Comparison of ENCODE assay signal across 26 mouse cellular contexts in the genomic region with DNA sequence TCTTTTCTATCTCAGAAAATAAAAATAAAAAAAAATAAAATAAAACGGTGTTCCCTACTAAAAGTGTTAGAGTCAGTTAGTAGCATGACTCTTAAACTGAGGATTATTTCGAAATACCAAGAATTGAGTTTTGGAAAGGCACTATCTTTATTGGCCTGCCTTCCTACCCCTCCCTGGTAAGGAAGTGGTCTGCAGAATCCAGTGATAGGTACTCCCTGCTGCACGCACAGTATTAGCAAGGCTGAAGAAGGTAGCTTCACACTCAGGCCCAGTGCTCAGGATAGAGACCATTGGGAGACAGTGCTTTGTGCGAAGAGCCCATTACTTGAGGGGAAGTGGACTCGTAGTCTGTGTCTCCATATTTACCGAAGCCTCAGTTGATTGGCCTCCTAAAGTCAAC. TPM values are rescaled to one million over a fixed set of nuclear protein-coding genes. Genes with fewer than 3 reads are reported as not detected.
DNase-seq lines count a peak whose midpoint lies in the region; ATAC-seq and TF ChIP-seq lines count a peak whose summit lies in the region.
"Had no signal": no experiment of that assay in that cellular context is flagged by ENCODE, and none has a peak within 500 bp of the region (broad histone marks: within the 10 kb centered on the region; RNA-seq: fewer than 3 reads in every experiment).

No protein-coding gene starts in this region.

- DNase-seq in MEL (ENCODE audit: low read depth, low spot score): peak; percentile 61
- no peak for DNase-seq in urinary bladder, postnatal 25 days (ENCODE audit: low spot score)
- DNase-seq in retina, postnatal 1 day: no peak
- no peak for DNase-seq in hindbrain, embryonic 14.5 days (ENCODE audit: low spot score)
- no peak for DNase-seq in cerebellum, adult 11-12 months
- DNase-seq: adrenal gland, adult 8-10 months; adrenal gland, postnatal 14 days; adrenal gland, postnatal 36 days; B cell, adult 2 months; cerebellum, adult 18-20 months; cerebellum, adult 8-10 months; cerebellum, adult 9-11 months; cerebellum, postnatal 14 days; cerebellum, postnatal 36 days; forebrain, postnatal 0 days had no signal

- peak; percentile 74 to 76 for TF ChIP-seq EP300 in MEL (IDR thresholded peaks at IDR 0.05; ENCODE audit: low read depth in 1 of 2, low read length in 2 of 2)

- peaks cover 10 to 16% of the 10 kb centered on the region in 2 experiments for H3K36me3 ChIP-seq in MEL (ENCODE audit: control insufficient read depth in 1 of 2, insufficient read depth in 2 of 2, low read length in 2 of 2)
- peaks cover 17% of the 10 kb centered on the region; the same call in 1 of the 2 replicates for H3K36me3 ChIP-seq in hindbrain, embryonic 14.5 days (replicated peaks; ENCODE audit: control insufficient read depth, insufficient read depth)
- H3K36me3 ChIP-seq: embryonic facial prominence, embryonic 12.5 days; forebrain, embryonic 15.5 days had no signal

- TF ChIP-seq POLR2A in MEL (IDR thresholded peaks at IDR 0.05; ENCODE audit: control insufficient read depth in 1 of 2, insufficient read depth in 1 of 2, low read depth in 1 of 2, low read length in 2 of 2, poor library complexity in 1 of 2): no peak

- H3K9ac ChIP-seq in MEL (ENCODE audit: control insufficient read depth, low read depth, low read length, poor library complexity, severe bottlenecking): no peak overlapping the region
- no peak overlapping the region for H3K9ac ChIP-seq in hindbrain, embryonic 14.5 days
- H3K9ac ChIP-seq: embryonic facial prominence, embryonic 12.5 days; forebrain, embryonic 13.5 days; forebrain, embryonic 15.5 days; forebrain, postnatal 0 days had no signal

- no peak overlapping the region for H3K4me2 ChIP-seq in hindbrain, embryonic 14.5 days (replicated peaks)
- H3K4me2 ChIP-seq: embryonic facial prominence, embryonic 12.5 days; forebrain, embryonic 13.5 days; forebrain, embryonic 15.5 days had no signal

- no peaks in the 10 kb centered on the region for H3K27me3 ChIP-seq in MEL (ENCODE audit: control insufficient read depth in 1 of 2, insufficient read depth in 2 of 2, low read length in 2 of 2)
- peaks cover 4% of the 10 kb centered on the region; the same call in 1 of the 2 replicates for H3K27me3 ChIP-seq in hindbrain, embryonic 14.5 days (ENCODE audit: control insufficient read depth, insufficient read depth, low read length)
- H3K27me3 ChIP-seq: CH12.LX; forebrain, embryonic 15.5 days had no signal

- no peak for TF ChIP-seq CTCF in MEL (IDR thresholded peaks at IDR 0.05 in 2 of 3, conservative IDR thresholded peaks at IDR 0.05 in 1 of 3; ENCODE audit: control insufficient read depth in 1 of 3, insufficient read depth in 1 of 3, low read depth in 2 of 3, low read length in 3 of 3, poor library complexity in 1 of 3, severe bottlenecking in 1 of 3)

- peak; percentile 58; the same call in 1 of the 2 replicates for ATAC-seq in common myeloid progenitor, adult 5-6 weeks (replicated peaks; ENCODE audit: low read depth, poor library complexity, severe bottlenecking)
- 0 out of 2 replicates have a peak, but pooled peaks have one; percentile 38 for ATAC-seq in megakaryocyte progenitor cell, adult 5-6 weeks (replicated peaks; ENCODE audit: poor library complexity)
- no peak for ATAC-seq in hindbrain, embryonic 14.5 days (ENCODE audit: low FRiP score)
- ATAC-seq: activated CD4-positive, CD25-positive, alpha-beta regulatory T cell, adult 4 months; CD4-positive, CD25-positive, alpha-beta regulatory T cell, adult 4 months; forebrain, embryonic 13.5 days; forebrain, embryonic 15.5 days; forebrain, postnatal 0 days; Patski had no signal

- no peak overlapping the region for H3K4me3 ChIP-seq in MEL (ENCODE audit: control insufficient read depth in 1 of 2, insufficient read depth in 1 of 2, low read depth in 2 of 2, low read length in 2 of 2)
- H3K4me3 ChIP-seq in hindbrain, embryonic 14.5 days (replicated peaks; ENCODE audit: low read length): no peak overlapping the region
- H3K4me3 ChIP-seq: embryonic facial prominence, embryonic 10.5 days; embryonic facial prominence, embryonic 12.5 days; forebrain, embryonic 13.5 days; forebrain, embryonic 15.5 days had no signal

- H3K79me2 ChIP-seq in MEL (ENCODE audit: control insufficient read depth, insufficient read depth, low read length, poor library complexity): no peaks in the 10 kb centered on the region

- H3K9me3 ChIP-seq in MEL (replicated peaks; ENCODE audit: insufficient read depth, low read length): no peaks in the 10 kb centered on the region
- no peaks in the 10 kb centered on the region for H3K9me3 ChIP-seq in hindbrain, embryonic 14.5 days (ENCODE audit: control insufficient read depth, low read length)
- H3K9me3 ChIP-seq: embryonic facial prominence, embryonic 10.5 days; embryonic facial prominence, embryonic 12.5 days; forebrain, embryonic 13.5 days; forebrain, embryonic 15.5 days; G1E had no signal

- no peak for TF ChIP-seq RAD21 in MEL (IDR thresholded peaks at IDR 0.05; ENCODE audit: low read depth, low read length)

- WGBS in hindbrain, embryonic 14.5 days: 91% methylated on average over 6 of the region's 6 CpGs

- peaks cover 0 to 4% of the 10 kb centered on the region in 2 experiments; a peak in 3 of 4 replicates for H3K4me1 ChIP-seq in MEL (ENCODE audit: control insufficient read depth in 1 of 2, insufficient read depth in 2 of 2, low read length in 2 of 2)
- H3K4me1 ChIP-seq in hindbrain, embryonic 14.5 days (replicated peaks; ENCODE audit: control insufficient read depth, insufficient read depth, low read length): no peaks in the 10 kb centered on the region
- H3K4me1 ChIP-seq: embryonic facial prominence, embryonic 10.5 days; embryonic facial prominence, embryonic 12.5 days; forebrain, embryonic 13.5 days; forebrain, embryonic 15.5 days had no signal

- H3K27ac ChIP-seq in MEL (ENCODE audit: control insufficient read depth, low read depth, low read length): peak overlapping the region; percentile 50; the same call in 1 of the 2 replicates
- H3K27ac ChIP-seq in hindbrain, embryonic 14.5 days: no peak overlapping the region
- H3K27ac ChIP-seq: embryonic facial prominence, embryonic 10.5 days; embryonic facial prominence, embryonic 12.5 days; forebrain, embryonic 13.5 days; forebrain, embryonic 15.5 days had no signal

TF ChIP-seq in MEL, 35 proteins besides CTCF, POLR2A, EP300 and RAD21 (continues in another document):
- TF ChIP-seq ZNF384 (IDR thresholded peaks at IDR 0.05; ENCODE audit: low read depth, low read length) (no peak; the same call in 1 of the 2 replicates), E2F4 (IDR thresholded peaks at IDR 0.05; ENCODE audit: borderline replicate concordance, low read depth, low read length) (no peak), MXI1 (IDR thresholded peaks at IDR 0.05; ENCODE audit: low read depth, low read length) (no peak), POLR2AphosphoS5 (IDR thresholded peaks at IDR 0.05; ENCODE audit: borderline replicate concordance, low read depth, low read length) (no peak), ETS1 (IDR thresholded peaks at IDR 0.05; ENCODE audit: low read depth, low read length) (no peak), POLR2AphosphoS2 (IDR thresholded peaks at IDR 0.05; ENCODE audit: low read length) (no peak), MYC (IDR thresholded peaks at IDR 0.05; ENCODE audit: low read depth, low read length) (no peak), BHLHE40 (IDR thresholded peaks at IDR 0.05; ENCODE audit: borderline replicate concordance, low read depth, low read length) (no peak), TBP (IDR thresholded peaks at IDR 0.05; ENCODE audit: low read depth, low read length) (no peak), GATA1 (IDR thresholded peaks at IDR 0.05; ENCODE audit: low read depth, low read length) (peak; percentile 25), ELF1 (IDR thresholded peaks at IDR 0.05; ENCODE audit: low read depth, low read length) (no peak), ZC3H11A (IDR thresholded peaks at IDR 0.05; ENCODE audit: low read depth, low read length) (no peak), ZKSCAN1 (IDR thresholded peaks at IDR 0.05; ENCODE audit: low read depth, low read length) (no peak), HCFC1 (IDR thresholded peaks at IDR 0.05; ENCODE audit: low read depth, low read length) (no peak), TAL1 (IDR thresholded peaks at IDR 0.05; ENCODE audit: low read length) (peak; percentile 24; the same call in 1 of the 2 replicates), NELFE (IDR thresholded peaks at IDR 0.05; ENCODE audit: low read depth, low read length) (no peak), GABPA (IDR thresholded peaks at IDR 0.05; ENCODE audit: low read depth, low read length) (no peak), TCF12 (IDR thresholded peaks at IDR 0.05; ENCODE audit: low read depth, low read length) (peak; percentile 28; the same call in 1 of the 2 replicates), SIN3A (IDR thresholded peaks at IDR 0.05; ENCODE audit: low read length) (no peak), MEF2A (IDR thresholded peaks at IDR 0.05; ENCODE audit: extremely low read depth, insufficient replicate concordance, low read depth, low read length, poor library complexity, severe bottlenecking) (no peak), MYB (IDR thresholded peaks at IDR 0.05; ENCODE audit: low read depth, low read length) (0 out of 2 replicates have a peak, but pooled peaks have one; percentile 22), JUND (IDR thresholded peaks at IDR 0.05; ENCODE audit: low read depth, low read length) (no peak), MAX (IDR thresholded peaks at IDR 0.05; ENCODE audit: low read length) (no peak), RCOR1 (IDR thresholded peaks at IDR 0.05; ENCODE audit: low read depth, low read length) (0 out of 2 replicates have a peak, but pooled peaks have one; percentile 39), NRF1 (IDR thresholded peaks at IDR 0.05; ENCODE audit: insufficient read depth, low read depth, low read length, poor library complexity, severe bottlenecking) (no peak), MAFK (IDR thresholded peaks at IDR 0.05; ENCODE audit: borderline replicate concordance, low read depth, low read length) (0 out of 2 replicates have a peak, but pooled peaks have one; percentile 10), UBTF (IDR thresholded peaks at IDR 0.05; ENCODE audit: borderline replicate concordance, insufficient read depth, low read depth, low read length) (no peak), MAZ (IDR thresholded peaks at IDR 0.05; ENCODE audit: low read depth, low read length) (no peak)

RNA-seq across cellular contexts. Expression of a gene that starts 21.8 kb away (rescaled TPM):
- 110 and 113 TPM in 2 replicates for total RNA-seq in MEL (2012; rRNA removed)
- polyA plus RNA-seq in MEL (2012; ENCODE audit: insufficient read depth in 1 of 2, insufficient read length in 2 of 2, low read depth in 1 of 2, low replicate concordance in 2 of 2, missing spikeins in 1 of 2): 100 to 1,000 TPM in 1 of 2 experiments, not detected in 1; 172 TPM
- total RNA-seq in common myeloid progenitor, adult 5-6 weeks (2017): 64.7 and 68.9 TPM in 2 replicates
- 95.7 and 101 TPM in 2 replicates for total RNA-seq in megakaryocyte progenitor cell, adult 5-6 weeks (2015)
- 76.2 and 93.0 TPM in 2 replicates for total RNA-seq in megakaryocyte progenitor cell, adult 5-6 weeks (2017)
- polyA plus RNA-seq in hindbrain, embryonic 14.5 days (2014; fragmentation: Nextera tagmentation; extraction: Ambion mirVana): 89.4 and 98.9 TPM in 2 replicates
